18 mouse cellular contexts compared by ENCODE assay signal in genomic region chr2:120577799-120578198, GRCm38 (mm10). TPM values are rescaled to one million over a fixed set of nuclear protein-coding genes. Genes with fewer than 3 reads are reported as not detected.
DNase-seq lines count a peak whose midpoint lies in the region; ATAC-seq and TF ChIP-seq lines count a peak whose summit lies in the region.
"Had no signal": no experiment of that assay in that cellular context is flagged by ENCODE, and none has a peak within 500 bp of the region (broad histone marks: within the 10 kb centered on the region; RNA-seq: fewer than 3 reads in every experiment).

No protein-coding gene starts in this region.

- no peaks in the 10 kb centered on the region for H3K9me3 ChIP-seq in intestine, postnatal 0 days (ENCODE audit: control insufficient read depth)
- H3K9me3 ChIP-seq: embryonic facial prominence, embryonic 10.5 days; midbrain, embryonic 10.5 days had no signal

- no peak for TF ChIP-seq EP300 in heart, adult 2 months (IDR thresholded peaks at IDR 0.05; ENCODE audit: insufficient read depth, low read depth, low read length)

- intact Hi-C loops in heart, adult 2 months (cut with DNase I) = no loop called here
- intact Hi-C loops in heart, postnatal 25 days (cut with DNase I) = loop anchor here (5.0 kb wide), 1 partner anchor 40 kb away; no protein-coding TSS in a partner anchor

- H3K27me3 ChIP-seq in heart, adult 2 months (ENCODE audit: control insufficient read depth, insufficient read depth, low read length) = no peaks in the 10 kb centered on the region
- H3K27me3 ChIP-seq in spleen, adult 2 months (ENCODE audit: control insufficient read depth, insufficient read depth, low read length) = no peaks in the 10 kb centered on the region
- H3K27me3 ChIP-seq in intestine, postnatal 0 days (replicated peaks; ENCODE audit: control insufficient read depth, insufficient read depth, low read length) = no peaks in the 10 kb centered on the region

- WGBS in heart, adult 2 months = 74% methylated on average over 4 of the region's 4 CpGs
- 69% methylated on average over 4 of the region's 4 CpGs for WGBS in spleen, adult 2 months
- 55% methylated on average over 4 of the region's 4 CpGs for whole genome bisulfite sequencing in intestine, postnatal 0 days

- peaks cover 3% of the 10 kb centered on the region for H3K4me1 ChIP-seq in heart, adult 2 months (ENCODE audit: control insufficient read depth, insufficient read depth, low read length)
- H3K4me1 ChIP-seq in spleen, adult 2 months (ENCODE audit: control insufficient read depth, insufficient read depth, insufficient read length) = peaks cover 7% of the 10 kb centered on the region
- no peaks in the 10 kb centered on the region; the same call in 1 of the 2 replicates for H3K4me1 ChIP-seq in intestine, postnatal 0 days (replicated peaks; ENCODE audit: control insufficient read depth, insufficient read depth, low read length)
- H3K4me1 ChIP-seq: midbrain, embryonic 10.5 days had no signal

- no peak for TF ChIP-seq CTCF in heart, adult 2 months (IDR thresholded peaks at IDR 0.05)
- TF ChIP-seq CTCF in spleen, adult 2 months (IDR thresholded peaks at IDR 0.05; ENCODE audit: extremely low read depth, insufficient read depth, insufficient read length, insufficient replicate concordance) = no peak
- no peak for TF ChIP-seq CTCF in intestine, postnatal 0 days (IDR thresholded peaks at IDR 0.05; ENCODE audit: low read depth)

- peaks cover 5% of the 10 kb centered on the region for H3K36me3 ChIP-seq in heart, adult 2 months (ENCODE audit: control insufficient read depth, insufficient read depth, low read length)
- H3K36me3 ChIP-seq in spleen, adult 2 months (ENCODE audit: control insufficient read depth, insufficient read depth, low read length) = no peaks in the 10 kb centered on the region; the same call in 1 of the 2 replicates
- H3K36me3 ChIP-seq in intestine, postnatal 0 days (ENCODE audit: control insufficient read depth, insufficient read depth) = no peaks in the 10 kb centered on the region

- no peak for DNase-seq in heart, adult 2 months
- no peak for DNase-seq in heart, postnatal 25 days (ENCODE audit: low spot score)
- DNase-seq in spleen, adult 2 months (ENCODE audit: low read depth in 1 of 2, low spot score in 2 of 2) = no peak
- no peak for DNase-seq in spleen, postnatal 10 days (ENCODE audit: low spot score in 2 of 2)
- no peak for DNase-seq in cerebellum, postnatal 25 days
- DNase-seq in adrenal gland, postnatal 25 days = no peak
- DNase-seq: adrenal gland, adult 8-10 months; cerebellum, adult 18-20 months; heart, postnatal 4 days; kidney, adult 18-20 months; retina, postnatal 1 day; right cerebral cortex, postnatal 4 days had no signal

- H3K27ac ChIP-seq in heart, adult 2 months = peak overlapping the region; percentile 13
- peak overlapping the region; percentile 68 for H3K27ac ChIP-seq in spleen, adult 2 months (ENCODE audit: insufficient read depth, low read length)
- peak overlapping the region; percentile 46 for H3K27ac ChIP-seq in intestine, postnatal 0 days (ENCODE audit: low read depth, low read length)
- H3K27ac ChIP-seq: embryonic facial prominence, embryonic 10.5 days; kidney, postnatal 0 days; midbrain, embryonic 10.5 days had no signal

- peaks cover 9% of the 10 kb centered on the region for H3K79me2 ChIP-seq in heart, adult 2 months (replicated peaks; ENCODE audit: control insufficient read depth, insufficient read depth, low read length)

- H3K4me3 ChIP-seq in heart, adult 2 months = no peak overlapping the region
- no peak overlapping the region for H3K4me3 ChIP-seq in spleen, adult 2 months (ENCODE audit: extremely low read depth, insufficient read depth, insufficient read length)
- H3K4me3 ChIP-seq in intestine, postnatal 0 days (ENCODE audit: low read depth, low read length) = no peak overlapping the region
- H3K4me3 ChIP-seq: embryonic facial prominence, embryonic 10.5 days; midbrain, embryonic 10.5 days had no signal

- H3K9ac ChIP-seq in heart, adult 2 months (ENCODE audit: low read depth, low read length) = no peak overlapping the region
- no peak overlapping the region for H3K9ac ChIP-seq in intestine, postnatal 0 days (ENCODE audit: low read depth, low read length)

- no peak overlapping the region for H3K4me2 ChIP-seq in intestine, postnatal 0 days (replicated peaks; ENCODE audit: low read depth)

- no peak for TF ChIP-seq POLR2A in heart, adult 2 months (IDR thresholded peaks at IDR 0.05; ENCODE audit: insufficient read depth, low read depth, low read length)
- TF ChIP-seq POLR2A in spleen, adult 2 months (IDR thresholded peaks at IDR 0.05; ENCODE audit: low read depth, low read length) = no peak

- ATAC-seq in intestine, postnatal 0 days = no peak
- no peak for ATAC-seq in CD4-positive, CD25-positive, alpha-beta regulatory T cell, adult 4 months
- ATAC-seq: hindbrain, embryonic 16.5 days had no signal

RNA-seq across cellular contexts. Expression of gene Snap23, which starts 10.3 kb away (rescaled TPM):
- 10 to 100 TPM; 57.9 to 65.4 TPM for total RNA-seq in heart, adult 2 months (2021)
- 12.1 and 25.8 TPM in 2 replicates for polyA plus RNA-seq in heart, adult 2 months (2012; rRNA removed)
- 10 to 100 TPM; 58.5 to 63.4 TPM for total RNA-seq in heart, postnatal 25 days (2021)
- 3.9 and 4.0 TPM in 2 replicates for polyA plus RNA-seq in spleen, adult 2 months (2012; rRNA removed)
- 39.0 and 43.0 TPM in 2 replicates for polyA plus RNA-seq in intestine, postnatal 0 days (2015; fragmentation: Nextera tagmentation; extraction: Ambion mirVana)
- total RNA-seq in adrenal gland, postnatal 25 days (2021) = 66.7 and 71.7 TPM in 2 replicates
- polyA plus RNA-seq in CD4-positive, CD25-positive, alpha-beta regulatory T cell, adult 4 months (2017; shearing (Covaris generic)) = 10 to 100 TPM; 51.9 to 61.8 TPM

RNA-seq across cellular contexts. Expression of gene Zfp106, which starts 14.2 kb away (rescaled TPM):
- total RNA-seq in heart, adult 2 months (2021) = 100 to 1,000 TPM; 443 to 527 TPM
- 174 and 320 TPM in 2 replicates for polyA plus RNA-seq in heart, adult 2 months (2012; rRNA removed)
- 100 to 1,000 TPM; 423 to 433 TPM for total RNA-seq in heart, postnatal 25 days (2021)
- polyA plus RNA-seq in spleen, adult 2 months (2012; rRNA removed) = 24.3 and 39.8 TPM in 2 replicates
- 24.8 and 27.0 TPM in 2 replicates for polyA plus RNA-seq in intestine, postnatal 0 days (2015; fragmentation: Nextera tagmentation; extraction: Ambion mirVana)
- total RNA-seq in adrenal gland, postnatal 25 days (2021) = 95.5 and 104 TPM in 2 replicates
- 10 to 100 TPM; 20.9 to 26.0 TPM for polyA plus RNA-seq in CD4-positive, CD25-positive, alpha-beta regulatory T cell, adult 4 months (2017; shearing (Covaris generic))

RNA-seq across cellular contexts. Expression of gene Haus2, which starts 31.4 kb away (rescaled TPM):
- 10 to 100 TPM in 1 of 2 experiments, 1 to 10 TPM in 1; 9.8 to 10.2 TPM for total RNA-seq in heart, adult 2 months (2021)
- polyA plus RNA-seq in heart, adult 2 months (2012; rRNA removed) = 3.6 and 8.1 TPM in 2 replicates
- total RNA-seq in heart, postnatal 25 days (2021) = 1 to 10 TPM; 8.6 to 9.3 TPM
- polyA plus RNA-seq in spleen, adult 2 months (2012; rRNA removed) = 0.99 and 1.1 TPM in 2 replicates
- polyA plus RNA-seq in intestine, postnatal 0 days (2015; fragmentation: Nextera tagmentation; extraction: Ambion mirVana) = 11.1 and 11.6 TPM in 2 replicates
- 14.8 and 15.5 TPM in 2 replicates for total RNA-seq in adrenal gland, postnatal 25 days (2021)
- 10 to 100 TPM; 14.1 to 22.1 TPM for polyA plus RNA-seq in CD4-positive, CD25-positive, alpha-beta regulatory T cell, adult 4 months (2017; shearing (Covaris generic))

RNA-seq across cellular contexts. Expression of gene Lrrc57, which starts 31.5 kb away (rescaled TPM):
- 10 to 100 TPM; 14.5 to 14.9 TPM for total RNA-seq in heart, adult 2 months (2021)
- 12.1 and 21.1 TPM in 2 replicates for polyA plus RNA-seq in heart, adult 2 months (2012; rRNA removed)
- total RNA-seq in heart, postnatal 25 days (2021) = 10 to 100 TPM; 14.6 to 15.3 TPM
- polyA plus RNA-seq in spleen, adult 2 months (2012; rRNA removed) = 3.5 and 4.6 TPM in 2 replicates
- polyA plus RNA-seq in intestine, postnatal 0 days (2015; fragmentation: Nextera tagmentation; extraction: Ambion mirVana) = 23.6 and 24.7 TPM in 2 replicates
- total RNA-seq in adrenal gland, postnatal 25 days (2021) = 15.6 and 27.9 TPM in 2 replicates
- polyA plus RNA-seq in CD4-positive, CD25-positive, alpha-beta regulatory T cell, adult 4 months (2017; shearing (Covaris generic)) = 10 to 100 TPM; 33.0 to 37.2 TPM

RNA-seq across cellular contexts. Expression of gene Stard9, which starts 51.1 kb away (rescaled TPM):
- 1 to 10 TPM; 6.6 TPM for total RNA-seq in heart, adult 2 months (2021)
- polyA plus RNA-seq in heart, adult 2 months (2012; rRNA removed) = 6.5 and 11.4 TPM in 2 replicates
- total RNA-seq in heart, postnatal 25 days (2021) = 1 to 10 TPM; 8.2 to 9.7 TPM
- polyA plus RNA-seq in spleen, adult 2 months (2012; rRNA removed) = 3.7 and 4.4 TPM in 2 replicates
- 1.6 and 2.4 TPM in 2 replicates for polyA plus RNA-seq in intestine, postnatal 0 days (2015; fragmentation: Nextera tagmentation; extraction: Ambion mirVana)
- total RNA-seq in adrenal gland, postnatal 25 days (2021) = 20.0 and 31.6 TPM in 2 replicates
- polyA plus RNA-seq in CD4-positive, CD25-positive, alpha-beta regulatory T cell, adult 4 months (2017; shearing (Covaris generic)) = under 1 TPM; 0.48 to 0.59 TPM

Comparison
In these comparisons a context has a peak if more than half of its experiments do, and no peak if none do; other contexts are left out.
1. H3K27ac ChIP-seq: peak in every context shown above with its lines; median percentile 68 in spleen, adult 2 months; 46 in intestine, postnatal 0 days; 13 in heart, adult 2 months.